Mouse (Mus musculus) liver, adult (tissue): ENCODE data around the gene Atp8b4.

Experiments used
- GATA4 ChIP-seq: IDR thresholded peaks from 2 replicates; pipeline ENCODE4 v1.6.1; 2014; ENCODE audit warnings: mild to moderate bottlenecking, low read length; ENCODE audit not compliant: insufficient replicate concordance

Gene Atp8b4

DNA sequence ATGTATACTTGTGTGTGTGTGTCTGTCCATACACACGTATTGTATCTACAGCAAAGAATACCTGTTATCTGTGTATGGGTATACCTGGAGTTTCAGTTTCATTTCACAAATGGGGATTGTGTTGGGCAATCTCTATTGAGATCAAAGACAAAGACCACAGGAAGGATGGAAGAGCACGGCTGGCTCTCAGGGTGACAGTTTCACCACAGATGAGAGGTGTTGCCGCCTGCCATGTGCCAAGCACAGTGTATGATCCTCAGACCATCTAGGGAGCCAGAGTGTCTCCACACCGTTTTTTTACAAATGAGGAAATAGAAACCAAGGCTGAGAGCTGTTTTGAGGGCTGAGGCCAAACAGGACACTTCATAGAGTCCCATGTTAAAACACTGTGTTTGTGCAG is 32.7 kb downstream of the Atp8b4 start:
- TF ChIP-seq GATA4 = no peak

DNA sequence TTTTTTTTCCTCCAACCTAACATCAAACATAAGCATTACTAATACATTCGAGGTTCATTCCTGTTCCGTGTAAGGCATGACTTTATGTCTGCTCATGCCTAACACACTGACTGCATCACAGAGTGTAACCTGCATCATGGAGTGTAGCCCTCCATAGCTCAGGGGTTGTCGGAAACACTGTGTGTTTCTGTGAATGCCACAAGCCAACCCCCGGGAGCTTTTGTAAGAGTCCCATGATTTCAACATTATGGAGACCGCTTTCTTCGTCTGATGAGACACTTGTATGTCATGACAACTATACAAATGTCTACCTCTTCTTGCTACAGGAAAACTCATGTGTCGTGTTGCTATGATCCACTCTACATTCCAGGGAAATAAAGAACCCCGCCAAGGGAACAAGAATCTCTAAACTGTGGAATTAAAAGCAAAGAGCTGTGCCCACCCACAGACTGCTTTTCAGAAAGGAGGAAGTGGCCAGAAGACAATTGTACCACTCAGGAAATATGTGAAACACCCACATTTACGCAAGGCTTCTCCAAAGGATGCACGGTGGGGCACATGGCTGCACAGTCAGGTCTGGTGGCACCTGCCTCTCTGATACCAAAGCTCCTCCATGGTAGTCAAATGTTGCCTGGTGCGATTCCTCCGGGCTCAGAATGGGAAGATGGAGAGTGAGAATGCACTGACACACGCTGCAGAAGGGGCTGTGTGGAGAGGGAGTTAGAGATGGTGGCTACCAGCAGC is 33.9 kb downstream of the Atp8b4 start:
- TF ChIP-seq GATA4 = no peak

GRCm38 (mm10) chr2:126458661-126459060 is 41.8 kb downstream of the Atp8b4 start:
- TF ChIP-seq GATA4 = no peak

GRCm38 (mm10) chr2:126450937-126451302 is 49.6 kb downstream of the Atp8b4 start:
- no peak for TF ChIP-seq GATA4

- no peak for TF ChIP-seq GATA4
Observed at GRCm38 (mm10) chr2:126450210-126450936, 50.1 kb downstream of the Atp8b4 start.

GRCm38 (mm10) chr2:126445039-126445438 is 55.4 kb downstream of the Atp8b4 start:
- no peak for TF ChIP-seq GATA4

DNA sequence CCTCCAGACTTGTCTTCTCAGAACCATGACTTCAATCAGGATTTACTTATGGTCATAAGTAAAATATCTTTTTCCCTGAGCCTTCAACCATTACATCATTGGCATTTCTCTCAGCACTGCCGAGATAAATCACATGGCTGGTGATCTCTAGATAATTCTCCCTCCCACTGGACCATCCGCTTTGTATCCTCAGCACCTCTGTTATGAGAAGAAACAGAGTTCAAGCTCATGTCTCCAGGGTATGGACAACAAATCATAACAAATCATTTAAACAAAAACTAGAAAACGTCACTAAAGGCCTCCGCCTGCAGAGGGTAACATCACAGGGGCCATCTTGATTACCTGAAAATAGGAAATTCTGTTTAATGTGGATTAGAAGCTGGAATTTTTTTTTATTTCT is 58.9 kb downstream of the Atp8b4 start:
- TF ChIP-seq GATA4 = no peak

GRCm38 (mm10) chr2:126434712-126435111 is 65.8 kb downstream of the Atp8b4 start:
- no peak for TF ChIP-seq GATA4

- no peak for TF ChIP-seq GATA4
Observed at GRCm38 (mm10) chr2:126434305-126434704, 66.2 kb downstream of the Atp8b4 start.

GRCm38 (mm10) chr2:126432481-126433066 is 67.9 kb downstream of the Atp8b4 start:
- TF ChIP-seq GATA4 = no peak

GRCm38 (mm10) chr2:126429282-126429681 is 71.2 kb downstream of the Atp8b4 start:
- TF ChIP-seq GATA4 = no peak

GRCm38 (mm10) chr2:126425223-126425622 is 75.3 kb downstream of the Atp8b4 start:
- TF ChIP-seq GATA4 = no peak

DNA sequence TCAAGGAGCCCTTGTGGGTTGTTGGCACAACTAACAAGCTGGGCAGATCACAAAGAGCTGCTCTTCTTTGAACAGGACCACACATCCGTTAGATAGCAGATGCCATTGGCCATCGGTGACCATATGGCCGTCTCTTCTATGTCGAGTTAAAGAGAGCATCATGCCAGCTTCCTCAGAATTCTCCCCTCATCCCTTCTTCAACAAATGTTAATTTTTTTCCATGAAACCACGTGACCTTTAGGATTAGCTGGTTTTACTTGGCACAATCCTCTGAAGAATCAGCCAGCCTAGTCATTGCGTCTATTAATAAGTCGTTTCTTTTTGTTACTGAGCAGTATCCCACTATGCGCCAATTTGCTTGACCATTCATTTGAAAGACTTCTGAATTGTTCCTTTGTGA is 75.8 kb downstream of the Atp8b4 start:
- TF ChIP-seq GATA4 = no peak

GRCm38 (mm10) chr2:126420901-126421300 is 79.6 kb downstream of the Atp8b4 start:
- no peak for TF ChIP-seq GATA4

DNA sequence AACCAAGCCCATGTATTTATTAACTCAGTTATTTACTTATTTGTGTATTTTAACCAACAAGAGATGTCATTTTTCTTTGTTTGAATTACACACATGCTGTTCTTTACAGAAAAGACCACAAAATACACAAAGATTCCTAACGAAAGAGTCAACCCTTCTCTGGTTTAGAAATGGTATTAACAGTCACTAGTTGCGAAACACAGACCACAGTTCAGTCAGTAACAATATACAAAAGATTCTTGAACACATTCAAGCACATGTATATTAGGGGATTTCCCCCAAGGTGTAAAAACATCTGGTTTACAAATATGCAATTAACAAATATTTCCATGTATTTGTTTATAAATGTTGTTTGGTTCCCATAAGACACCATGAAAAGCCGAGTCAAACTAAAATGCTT is 81.6 kb downstream of the Atp8b4 start:
- TF ChIP-seq GATA4 = no peak

DNA sequence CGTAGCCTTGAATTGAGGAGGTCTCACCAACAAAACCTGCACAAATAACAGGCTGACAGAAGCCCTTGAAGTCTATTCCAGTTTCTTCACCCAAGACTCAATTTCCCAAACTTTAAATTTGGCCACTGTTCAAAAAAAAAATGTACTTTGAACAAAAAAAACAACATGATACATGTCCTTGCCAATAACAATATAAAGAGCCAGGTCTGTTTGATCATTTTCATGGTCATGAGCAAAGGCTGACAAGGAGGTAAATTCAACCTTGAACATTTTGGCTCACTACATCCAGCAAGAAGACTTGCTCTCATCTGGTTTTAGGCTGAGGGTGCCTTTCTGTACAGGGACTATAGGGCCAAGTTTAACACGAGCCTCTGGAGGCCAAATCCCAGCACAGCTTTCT is 83.7 kb downstream of the Atp8b4 start:
- no peak for TF ChIP-seq GATA4
